Mouse (Mus musculus) left cerebral cortex, postnatal 25 days (tissue): Measurements from ENCODE around the gene Inpp4a. TPM values are rescaled to one million over a fixed set of nuclear protein-coding genes. Genes with fewer than 3 reads are reported as not detected.

ENCODE experiments used
- DNase-seq, 2 experiments: peaks; one replicate each; pipeline ENCODE4 v3.0.0; 2022; ENCODE audit warnings: low spot score in 2 of 2, mixed read lengths in 1 of 2
- intact Hi-C: fragments of 180-260 bp; cut with DNase I; formaldehyde crosslinking; loops from one replicate; pipeline ENCODE4 v1.15.1; 2025
- total RNA-seq, 2 experiments: library from RNA; stranded (reverse); gene quantifications; 2 replicates each; pipeline ENCODE4 v1.2.3; 2021

Gene Inpp4a
- total RNA-seq, 2 experiments from 2014 or later: 195 to 196 TPM

- peak; percentile 70 to 91 for DNase-seq
- intact Hi-C loops: no loop called here
Observed at GRCm38 (mm10) chr1:37350886-37351651, 51.4 kb downstream of the Inpp4a start.

- intact Hi-C loops: loop anchor here (2.0 kb wide), 1 partner anchor 17 kb away; no protein-coding TSS in a partner anchor
- peak in 1 of 2 experiments; percentile 85 for DNase-seq
Observed at GRCm38 (mm10) chr1:37351961-37352360, 52.3 kb downstream of the Inpp4a start.

GRCm38 (mm10) chr1:37353456-37353855 lies 53.8 kb downstream of the Inpp4a start:
- intact Hi-C loops: loop anchor here (2.0 kb wide), 1 partner anchor 15 kb away; no protein-coding TSS in a partner anchor
- no peak for DNase-seq

GRCm38 (mm10) chr1:37355492-37355891 lies 55.8 kb downstream of the Inpp4a start:
- no peak for DNase-seq
- intact Hi-C loops: no loop called here

GRCm38 (mm10) chr1:37356305-37356704 lies 56.6 kb downstream of the Inpp4a start:
- peak in 1 of 2 experiments; percentile 61 for DNase-seq
- intact Hi-C loops: no loop called here

- DNase-seq: no peak
- intact Hi-C loops: no loop called here
Observed at GRCm38 (mm10) chr1:37357173-37357572, 57.5 kb downstream of the Inpp4a start.

GRCm38 (mm10) chr1:37358621-37359020 lies 59.0 kb downstream of the Inpp4a start:
- intact Hi-C loops: no loop called here

GRCm38 (mm10) chr1:37359395-37360092 lies 59.9 kb downstream of the Inpp4a start:
- no peak for DNase-seq
- intact Hi-C loops: no loop called here

More at GRCm38 (mm10) chr1:37358621-37359020, 59.0 kb downstream of the Inpp4a start:
- DNase-seq: peak in 1 of 2 experiments; percentile 60

- no peak for DNase-seq
- intact Hi-C loops: no loop called here
Observed at GRCm38 (mm10) chr1:37360781-37361180, 61.1 kb downstream of the Inpp4a start.

GRCm38 (mm10) chr1:37362721-37363120 lies 63.1 kb downstream of the Inpp4a start:
- intact Hi-C loops: no loop called here

GRCm38 (mm10) chr1:37368125-37368524 lies 68.5 kb downstream of the Inpp4a start:
- peak; percentile 78 to 93 for DNase-seq
- intact Hi-C loops: loop anchor here (2.0 kb wide), 2 partner anchors 15 to 67 kb away; no protein-coding TSS in a partner anchor

More at GRCm38 (mm10) chr1:37362721-37363120, 63.1 kb downstream of the Inpp4a start:
- no peak for DNase-seq

- intact Hi-C loops: loop anchor here (2.0 kb wide), 2 partner anchors 16 to 68 kb away; no protein-coding TSS in a partner anchor
- DNase-seq: peak; percentile 37 to 71
Observed at GRCm38 (mm10) chr1:37368768-37369385, 69.2 kb downstream of the Inpp4a start.

GRCm38 (mm10) chr1:37376177-37376576 lies 76.5 kb downstream of the Inpp4a start:
- peak in 1 of 2 experiments; percentile 60 for DNase-seq
- intact Hi-C loops: no loop called here

- DNase-seq: no peak
- intact Hi-C loops: no loop called here
Observed at GRCm38 (mm10) chr1:37376751-37377150, 77.1 kb downstream of the Inpp4a start.

GRCm38 (mm10) chr1:37378095-37378494 lies 78.4 kb downstream of the Inpp4a start:
- DNase-seq: peak in 1 of 2 experiments; percentile 66
- intact Hi-C loops: no loop called here

- DNase-seq: no peak
- intact Hi-C loops: no loop called here
Observed at GRCm38 (mm10) chr1:37379536-37379935, 79.9 kb downstream of the Inpp4a start.

GRCm38 (mm10) chr1:37380913-37381312 lies 81.2 kb downstream of the Inpp4a start:
- no peak for DNase-seq
- intact Hi-C loops: no loop called here

- intact Hi-C loops: no loop called here
- no peak for DNase-seq
Observed at GRCm38 (mm10) chr1:37384304-37384703, 84.6 kb downstream of the Inpp4a start.

- intact Hi-C loops: no loop called here
- DNase-seq: no peak
Observed at GRCm38 (mm10) chr1:37386448-37386971, 86.8 kb downstream of the Inpp4a start.

GRCm38 (mm10) chr1:37393174-37393573 lies 93.5 kb downstream of the Inpp4a start:
- intact Hi-C loops: no loop called here
- peak; percentile 30 to 63 for DNase-seq
